Mouse (Mus musculus) spleen, embryonic (tissue): ENCODE measurements around the gene Ndufs2.

Experiments
- CTCF ChIA-PET: fragments of 350-600 bp; sonication (Branson Sonifier 250); formaldehyde crosslinking; loops from one replicate; lab custom pipeline; 2022; lab: Charles Lee

The Ndufs2 gene

DNA sequence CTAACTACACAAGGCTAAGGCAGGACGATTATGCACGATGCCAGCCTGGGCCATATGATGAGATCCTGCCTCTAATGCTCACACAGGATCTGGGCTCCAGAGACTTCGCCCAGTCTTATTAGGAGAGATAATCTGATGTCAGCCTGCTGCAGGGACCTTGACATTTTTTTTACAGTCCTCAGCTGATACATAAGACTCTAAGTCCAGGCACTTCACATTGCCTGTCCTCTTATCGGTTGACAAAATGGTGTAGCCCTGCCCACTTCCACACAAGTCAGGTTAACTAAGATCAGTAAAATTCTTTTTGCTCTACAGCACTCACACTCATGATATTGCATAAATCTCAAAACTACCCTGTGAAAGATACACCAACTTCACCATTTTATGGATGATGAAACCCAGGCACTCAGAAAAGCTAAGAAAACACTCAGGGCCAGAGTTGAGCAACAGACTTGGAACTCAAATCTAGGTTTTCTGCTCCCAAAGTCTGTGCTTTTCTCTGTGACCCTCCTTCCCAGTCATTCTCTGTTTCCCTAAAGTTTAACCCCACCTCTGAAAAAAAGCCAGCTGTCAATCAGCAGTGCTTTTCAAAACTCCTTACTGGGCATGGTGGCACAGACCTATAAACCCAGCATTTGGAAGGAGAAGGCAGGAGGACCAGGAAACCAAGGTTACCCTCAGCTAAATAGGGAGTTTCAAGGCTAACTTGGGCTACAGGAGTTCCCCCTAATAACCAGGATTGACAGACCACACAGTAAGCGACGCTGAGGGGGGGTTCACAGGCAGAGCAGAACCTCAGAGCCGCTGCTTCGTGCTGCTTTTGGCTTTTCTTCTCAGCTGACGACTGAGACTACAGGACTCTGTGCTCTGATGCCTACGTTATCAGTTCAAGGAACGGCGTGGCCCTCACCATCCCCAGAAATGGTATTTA, 18.1 kb downstream of the Ndufs2 start:
- CTCF ChIA-PET = no interaction called here

DNA sequence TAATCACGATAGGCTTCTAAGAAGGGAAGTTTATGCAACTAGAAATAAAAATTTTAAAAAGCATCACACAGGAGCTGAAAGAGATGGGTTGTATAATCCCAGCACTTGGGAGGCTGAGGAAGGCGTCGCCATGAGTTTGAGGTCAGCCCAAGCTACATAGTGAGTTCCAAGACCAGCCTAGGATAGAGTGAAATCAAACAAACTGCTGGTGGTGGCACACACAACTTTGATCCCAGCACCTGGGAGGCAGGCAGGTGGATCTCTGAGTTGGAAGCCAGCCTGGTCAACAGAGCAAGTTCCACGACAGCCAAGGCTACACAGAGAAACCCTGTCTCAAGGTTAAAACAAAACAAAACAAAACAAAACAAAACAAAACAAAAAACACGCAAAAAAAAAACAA, 18.8 kb downstream of the Ndufs2 start:
- CTCF ChIA-PET = no interaction called here

DNA sequence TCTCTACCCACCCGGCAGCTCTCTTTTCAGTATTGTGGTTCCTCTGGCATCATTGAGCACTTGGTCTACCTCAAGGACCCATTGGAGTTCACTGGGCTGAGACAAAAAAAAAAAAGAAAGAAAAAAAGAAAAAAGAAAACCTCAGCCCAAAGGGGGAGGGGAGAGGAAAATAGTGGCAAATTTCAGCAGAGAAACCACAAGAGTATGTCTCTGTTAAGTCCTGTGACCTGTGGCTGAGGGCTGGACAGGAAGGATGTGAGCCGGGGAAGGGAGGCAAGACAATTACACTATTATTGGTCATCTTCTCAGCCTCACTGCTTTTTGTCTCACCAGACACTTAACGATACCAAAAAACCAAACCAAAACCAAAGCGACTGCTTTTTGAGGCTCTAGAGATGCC, 19.3 kb downstream of the Ndufs2 start:
- CTCF ChIA-PET = no interaction called here

DNA sequence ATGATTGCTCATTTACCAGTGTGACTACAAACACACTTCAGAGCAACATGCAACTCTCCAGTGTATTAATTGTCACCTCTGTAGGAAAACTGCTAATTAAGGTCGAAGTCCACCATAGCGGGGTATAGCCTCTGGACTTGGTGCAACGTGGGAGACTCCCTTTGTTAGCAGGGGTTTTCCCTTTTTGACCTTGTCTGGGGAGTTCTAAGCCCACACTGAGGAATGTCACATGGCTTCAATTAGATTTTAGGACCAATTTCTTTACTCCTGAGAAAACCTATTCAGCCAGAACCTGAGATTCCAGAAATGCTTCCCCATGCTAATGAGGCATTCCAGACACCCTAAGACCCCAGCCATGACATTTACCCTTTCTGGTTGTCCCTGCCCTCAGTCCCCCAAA, 21.0 kb downstream of the Ndufs2 start:
- CTCF ChIA-PET = no interaction called here

DNA sequence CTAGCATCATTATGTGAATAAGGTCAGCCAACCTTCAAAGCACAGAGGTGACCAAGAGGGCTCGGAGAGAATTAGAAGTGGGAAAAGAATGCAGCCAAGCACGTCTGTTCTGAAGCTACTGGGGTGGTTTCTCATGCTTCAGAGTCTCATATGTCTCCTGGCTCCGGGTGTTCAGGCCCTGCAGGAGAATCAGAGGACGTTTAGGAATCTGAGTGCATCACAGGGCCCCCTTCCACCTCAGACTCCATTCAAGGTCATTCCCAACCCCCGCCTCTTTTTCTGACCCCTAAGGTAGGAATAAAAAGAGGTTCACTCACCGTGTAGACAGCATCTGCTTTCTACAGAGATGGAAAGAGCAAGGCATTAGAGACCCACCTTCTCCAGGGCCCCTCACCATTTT, 21.4 kb downstream of the Ndufs2 start:
- CTCF ChIA-PET = no interaction called here

DNA sequence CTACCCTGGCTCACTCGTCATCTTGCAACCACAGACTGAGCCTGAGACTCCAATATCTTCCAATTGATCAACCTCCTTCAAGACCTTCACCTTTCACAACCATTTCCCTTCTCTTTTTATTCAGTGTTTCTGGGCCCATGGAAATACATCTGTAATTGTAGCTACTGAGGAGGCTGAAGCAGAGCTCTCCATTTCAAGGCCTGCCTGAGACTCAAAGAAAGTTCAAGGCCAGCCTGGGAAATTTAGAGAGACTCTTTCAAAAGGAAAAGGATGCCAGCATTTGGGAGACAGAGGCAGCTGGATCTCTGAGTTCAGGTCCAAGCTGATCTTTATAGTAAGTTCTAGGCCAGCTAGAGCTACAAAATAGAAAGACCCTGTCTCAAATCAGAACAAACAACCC, 23.3 kb downstream of the Ndufs2 start:
- CTCF ChIA-PET = interaction anchor here (0.6 kb wide), 1 partner anchor 39 kb away, joined by 6 read pairs; no protein-coding TSS in a partner anchor

DNA sequence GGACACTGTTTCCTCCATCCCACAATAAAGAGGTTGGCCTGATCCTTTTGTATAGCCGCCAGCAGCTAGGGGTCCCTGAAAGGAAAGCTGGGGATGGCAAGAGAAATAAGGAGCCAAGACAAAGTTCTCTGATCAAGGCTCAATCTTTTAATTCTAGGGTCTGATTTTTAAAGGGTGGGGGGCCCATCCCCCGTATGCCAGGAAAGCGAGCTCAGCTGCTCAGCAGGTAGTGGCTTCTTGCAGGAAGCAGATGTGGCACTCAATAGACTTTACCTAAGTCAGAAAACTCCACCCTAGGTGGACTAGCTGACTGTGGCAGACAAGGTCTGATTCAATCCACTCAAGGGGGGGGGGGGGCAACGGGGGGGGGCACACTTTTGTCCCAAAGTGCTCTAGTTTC, 24.4 kb downstream of the Ndufs2 start:
- CTCF ChIA-PET = no interaction called here

DNA sequence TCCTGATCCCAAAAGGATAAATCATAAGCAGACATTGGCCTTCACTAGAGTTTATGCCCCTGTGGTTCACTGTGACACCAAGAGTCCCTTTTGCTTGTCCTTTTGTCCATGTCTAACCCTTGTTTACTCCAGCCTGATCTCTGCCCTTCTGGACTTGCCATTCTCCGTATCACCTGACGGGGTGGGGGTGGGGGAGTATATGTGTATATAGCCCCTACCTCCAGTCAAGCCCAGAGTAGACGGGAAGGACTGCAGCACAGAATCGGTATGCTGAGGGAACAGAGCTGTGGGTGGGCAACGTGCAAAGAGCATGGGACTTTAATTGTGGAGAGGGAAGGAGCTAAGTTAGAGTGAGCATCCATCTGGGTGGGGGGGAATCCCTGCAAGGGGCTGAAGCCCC, 26.3 kb downstream of the Ndufs2 start, which contains the start of gene Apoa2:
Gene Apoa2, plus strand, starts transcription at position 198 of the 400 bp plus-strand sequence.
- CTCF ChIA-PET = no interaction called here

DNA sequence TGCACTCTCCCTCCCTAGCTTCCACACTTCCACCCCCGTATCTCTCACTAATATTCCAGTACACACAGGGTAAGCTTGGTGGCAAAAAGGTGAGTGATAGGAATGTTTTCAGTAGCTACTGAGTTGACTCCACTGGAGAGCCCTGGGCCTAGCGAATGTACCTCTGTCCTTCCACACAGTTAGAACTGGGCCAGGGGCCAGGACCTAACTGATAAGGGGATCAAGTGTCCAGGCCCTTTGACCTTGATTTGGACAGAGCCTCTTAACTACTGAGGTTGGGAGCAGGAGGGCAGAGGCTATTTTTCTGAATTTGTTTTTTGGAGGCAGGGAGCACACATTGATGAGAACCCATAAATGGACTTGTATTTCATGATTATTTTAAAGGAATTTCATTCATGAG, 27.4 kb downstream of the Ndufs2 start:
- CTCF ChIA-PET = interaction anchor here (0.7 kb wide), 1 partner anchor 1033 kb away, joined by 4 read pairs; no protein-coding TSS in a partner anchor

DNA sequence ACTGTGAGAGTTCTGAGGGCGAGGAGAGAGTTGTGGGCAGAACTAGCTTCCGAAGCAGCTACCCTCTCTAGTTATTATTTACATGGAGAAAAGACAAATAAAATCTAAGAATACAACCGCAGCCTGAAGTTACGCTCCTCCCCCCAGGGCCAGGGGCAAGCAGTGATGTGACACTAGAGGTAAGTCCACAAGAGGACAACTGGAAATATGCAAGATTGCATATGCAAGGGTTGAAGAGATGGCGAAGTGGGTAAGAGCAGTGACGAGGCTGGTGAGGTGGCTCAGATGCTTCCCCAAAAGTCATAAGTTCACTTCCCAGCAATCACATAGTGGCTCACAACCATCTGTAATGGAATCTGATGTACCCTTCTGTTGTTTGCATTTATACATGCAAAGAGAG, 28.0 kb downstream of the Ndufs2 start:
- CTCF ChIA-PET = interaction anchor here (0.7 kb wide), 1 partner anchor 1033 kb away, joined by 4 read pairs; no protein-coding TSS in a partner anchor

DNA sequence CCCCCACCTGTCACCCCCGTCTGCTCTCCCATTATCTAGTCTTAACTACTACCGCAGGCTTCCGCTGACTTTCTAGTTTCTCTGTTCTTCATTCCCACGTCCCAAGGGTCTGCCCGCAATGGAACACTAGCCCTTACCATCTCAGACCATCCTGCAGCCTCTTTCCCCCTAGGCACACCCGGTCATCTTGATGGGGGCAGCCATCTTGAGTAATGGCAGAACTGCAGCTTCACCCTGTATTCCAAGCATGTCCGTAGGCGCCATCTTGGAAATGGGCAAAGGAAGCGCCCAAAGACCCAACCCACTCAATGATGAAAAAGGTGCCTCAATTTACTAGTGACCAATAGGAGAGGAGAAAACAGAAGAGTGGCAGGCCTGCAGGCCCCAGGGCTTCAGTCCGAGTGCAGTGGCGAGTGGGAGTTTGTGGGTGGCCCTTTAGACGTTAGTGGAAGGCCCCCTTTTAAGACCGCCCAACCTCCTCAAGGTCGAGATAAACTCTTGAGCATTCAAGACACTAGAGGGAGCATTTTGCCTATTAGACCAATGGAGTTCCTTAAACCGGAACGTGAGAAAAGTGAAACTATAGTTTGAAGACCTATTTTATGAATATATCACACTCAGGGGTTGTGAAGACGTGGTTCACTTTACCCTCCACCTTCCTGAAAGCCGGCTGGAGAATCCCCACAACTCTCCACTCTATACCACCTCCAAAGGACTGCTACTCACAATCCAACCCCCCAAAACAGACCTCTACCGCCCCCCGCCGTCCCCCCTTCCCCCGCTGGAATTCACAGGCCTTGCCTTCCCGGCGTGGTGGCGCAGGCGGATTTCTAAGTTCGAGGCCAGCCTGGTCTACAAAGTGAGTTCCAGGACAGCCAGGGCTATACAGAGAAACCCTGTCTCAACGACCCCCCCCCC, 28.7 kb downstream of the Ndufs2 start, which contains the start of gene Tomm40l:
Gene Tomm40l, minus strand, starts transcription at position 277 of the 918 bp plus-strand sequence.
- CTCF ChIA-PET = no interaction called here

DNA sequence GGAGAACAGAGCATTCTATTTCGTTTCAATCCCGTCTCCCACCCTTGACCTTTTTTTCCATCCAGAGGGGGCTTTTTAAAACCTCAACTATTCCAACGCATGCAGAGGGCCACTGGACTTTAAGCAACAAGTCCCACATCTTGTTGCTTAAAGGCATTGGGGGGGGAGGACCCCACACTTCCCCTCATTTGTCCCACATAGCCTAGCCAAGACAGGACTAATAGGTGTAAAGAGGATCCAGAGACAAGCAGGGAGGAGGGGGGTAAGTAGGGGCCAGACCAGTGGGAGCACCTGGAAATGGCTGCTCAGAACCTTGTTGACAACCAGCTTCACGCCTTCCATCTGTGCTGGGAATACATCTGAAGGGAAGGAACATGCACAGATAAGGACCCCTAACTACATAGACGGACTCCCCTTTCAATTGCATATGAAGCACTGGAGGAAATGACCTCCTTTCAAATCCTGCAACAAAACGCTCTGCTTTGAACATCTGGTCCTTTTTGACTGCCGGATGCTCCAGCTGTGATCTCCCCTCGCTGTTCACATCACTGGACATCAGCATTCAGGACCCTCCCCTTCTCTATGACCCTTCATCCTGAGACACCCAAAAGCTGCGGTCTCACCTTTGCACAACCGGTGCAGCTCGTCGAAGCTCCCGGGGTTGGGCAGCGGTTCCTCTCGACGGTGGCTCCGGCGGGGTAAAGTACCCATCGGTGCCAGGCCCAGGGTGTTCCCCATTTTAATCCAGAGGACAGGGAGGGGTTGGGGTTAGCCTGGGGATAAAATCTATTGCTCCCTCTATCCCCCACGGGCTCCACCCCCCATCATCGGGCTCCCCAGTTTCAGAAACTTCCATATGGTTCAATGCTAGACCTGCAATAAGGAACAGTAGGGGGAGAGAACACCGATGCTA, 29.7 kb downstream of the Ndufs2 start:
- CTCF ChIA-PET = interaction anchor here (0.6 to 1.0 kb wide), 3 partner anchors 26 to 81 kb away, joined by 3 read pairs; no protein-coding TSS in a partner anchor

DNA sequence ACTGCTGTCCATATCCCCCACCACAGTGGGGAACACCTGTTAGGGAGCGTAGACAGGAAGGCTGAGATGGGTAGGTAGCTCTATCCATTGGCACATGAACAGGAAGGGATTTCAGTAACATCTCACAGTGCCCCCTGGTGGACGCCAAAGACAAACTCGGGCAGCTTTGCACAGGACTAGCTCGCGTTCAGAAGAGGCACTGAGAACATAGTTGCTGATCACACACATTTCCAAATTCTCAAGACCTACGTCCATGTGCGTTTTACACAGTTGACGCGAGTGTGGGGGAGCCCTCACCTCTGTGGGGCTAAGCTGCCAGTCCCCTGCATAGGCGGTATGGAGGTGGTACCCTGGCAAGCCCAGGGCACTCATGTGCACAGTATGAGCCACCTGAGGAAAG, 30.3 kb downstream of the Ndufs2 start:
- CTCF ChIA-PET = interaction anchor here (0.8 to 1.0 kb wide), 2 partner anchors 27 to 81 kb away, joined by 3 read pairs; no protein-coding TSS in a partner anchor

DNA sequence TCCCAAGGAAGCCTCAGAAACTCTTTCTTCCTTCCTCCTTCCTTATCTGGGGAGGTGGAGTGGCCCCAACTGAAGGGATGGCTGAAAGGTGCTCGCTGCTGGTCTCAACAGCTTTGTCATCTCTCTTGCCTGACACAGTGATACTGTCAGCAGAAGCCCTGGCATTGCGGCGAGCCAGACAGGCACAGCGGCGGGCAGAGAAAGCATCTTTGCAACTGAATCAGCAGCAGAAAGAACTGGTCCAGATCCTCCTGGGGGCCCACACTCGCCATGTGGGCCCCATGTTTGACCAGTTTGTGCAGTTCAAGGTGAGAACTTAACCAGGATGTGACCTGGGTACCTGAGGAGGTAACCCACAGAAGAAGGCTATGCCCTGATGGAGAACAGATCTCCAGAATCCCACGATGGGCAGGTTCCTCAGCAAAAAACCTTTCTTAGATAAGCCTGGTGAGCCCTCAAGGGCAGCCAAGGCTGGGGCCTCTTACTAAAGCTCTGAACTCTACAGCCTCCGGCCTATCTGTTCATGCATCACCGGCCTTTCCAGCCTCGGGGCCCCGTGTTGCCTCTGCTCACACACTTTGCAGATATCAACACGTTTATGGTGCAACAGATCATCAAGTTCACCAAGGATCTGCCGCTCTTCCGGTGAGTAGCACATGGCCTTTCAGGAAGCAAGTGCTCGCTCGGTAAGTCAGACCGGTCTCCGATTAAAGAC, 34.8 kb downstream of the Ndufs2 start:
- CTCF ChIA-PET = interaction anchor here (0.6 kb wide), 1 partner anchor 356 kb away, joined by 3 read pairs; no protein-coding TSS in a partner anchor

DNA sequence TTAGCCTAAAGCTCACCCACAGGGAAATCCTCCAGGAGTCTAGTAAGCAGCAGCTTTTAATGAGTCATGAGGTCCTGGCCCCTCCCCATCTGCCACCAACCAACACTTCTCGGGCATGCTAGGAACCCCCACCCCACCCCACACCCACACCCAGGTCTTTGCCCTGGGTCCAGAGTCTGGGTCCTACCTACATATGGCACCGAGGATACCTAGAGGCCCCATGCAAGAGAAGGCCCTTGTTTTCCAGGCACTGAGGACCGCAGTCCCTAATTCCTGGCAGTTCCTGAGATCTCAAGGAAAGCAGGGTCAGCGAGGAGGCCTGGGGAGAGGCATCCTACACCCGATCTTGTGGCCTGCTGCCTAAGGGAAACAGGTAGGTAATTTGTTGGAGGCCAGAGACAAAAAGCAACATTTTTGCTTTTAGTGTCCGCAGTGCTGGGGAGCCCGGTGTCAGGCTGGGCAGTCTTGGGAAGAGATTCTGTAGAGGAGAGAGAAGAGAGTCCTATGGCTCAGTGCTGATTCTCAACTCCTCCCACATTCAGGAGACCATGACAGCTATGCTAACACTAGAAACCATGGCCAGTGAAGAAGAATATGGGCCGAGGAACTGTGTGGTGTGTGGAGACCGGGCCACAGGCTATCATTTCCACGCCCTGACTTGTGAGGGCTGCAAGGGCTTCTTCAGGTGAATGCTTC, 37.2 kb downstream of the Ndufs2 start, which contains the start of gene Nr1i3:
Gene Nr1i3, plus strand, starts transcription at position 170 of the 696 bp plus-strand sequence.
- CTCF ChIA-PET = interaction anchor here (0.6 kb wide), 2 partner anchors 14 to 600 kb away, joined by 3 read pairs; no protein-coding TSS in a partner anchor

DNA sequence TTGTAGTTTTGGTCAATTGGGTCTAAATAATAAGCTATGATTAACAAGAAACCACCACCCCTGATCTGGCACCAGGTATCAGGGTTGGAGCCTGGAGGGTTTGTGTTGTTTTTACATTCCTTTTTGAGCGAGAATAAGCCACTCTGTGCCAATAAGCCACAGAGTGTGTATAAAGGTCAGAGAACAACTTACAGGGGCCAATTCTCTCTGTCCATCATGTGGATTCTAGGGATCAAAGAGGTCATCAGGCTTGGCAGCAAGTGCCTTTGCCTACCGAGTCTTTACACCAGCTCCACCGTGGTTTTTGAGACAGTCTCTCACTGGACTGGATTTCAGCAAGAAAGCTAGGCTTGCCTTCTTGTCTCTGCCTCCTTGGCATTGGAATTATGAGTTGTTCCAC, 38.3 kb downstream of the Ndufs2 start:
- CTCF ChIA-PET = no interaction called here

DNA sequence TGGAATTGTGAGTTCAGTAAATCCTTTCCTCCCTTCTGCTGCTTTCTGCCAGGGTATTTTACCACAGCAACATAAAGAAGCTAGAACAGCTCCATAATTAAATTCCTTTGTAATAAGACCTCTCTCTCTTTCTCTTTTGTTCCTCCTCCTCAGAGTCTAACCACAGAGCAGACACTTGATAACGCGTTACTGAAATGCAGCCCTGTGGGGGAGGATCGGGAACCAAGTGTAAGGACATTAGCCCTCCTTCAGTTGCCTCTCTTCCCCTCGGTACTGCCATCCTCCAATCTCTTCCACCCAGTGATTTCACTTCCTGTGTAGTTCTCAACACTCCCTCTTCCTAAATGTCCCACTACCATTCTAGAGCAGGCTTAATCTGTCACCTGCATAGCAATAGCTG, 41.8 kb downstream of the Ndufs2 start:
- CTCF ChIA-PET = no interaction called here

DNA sequence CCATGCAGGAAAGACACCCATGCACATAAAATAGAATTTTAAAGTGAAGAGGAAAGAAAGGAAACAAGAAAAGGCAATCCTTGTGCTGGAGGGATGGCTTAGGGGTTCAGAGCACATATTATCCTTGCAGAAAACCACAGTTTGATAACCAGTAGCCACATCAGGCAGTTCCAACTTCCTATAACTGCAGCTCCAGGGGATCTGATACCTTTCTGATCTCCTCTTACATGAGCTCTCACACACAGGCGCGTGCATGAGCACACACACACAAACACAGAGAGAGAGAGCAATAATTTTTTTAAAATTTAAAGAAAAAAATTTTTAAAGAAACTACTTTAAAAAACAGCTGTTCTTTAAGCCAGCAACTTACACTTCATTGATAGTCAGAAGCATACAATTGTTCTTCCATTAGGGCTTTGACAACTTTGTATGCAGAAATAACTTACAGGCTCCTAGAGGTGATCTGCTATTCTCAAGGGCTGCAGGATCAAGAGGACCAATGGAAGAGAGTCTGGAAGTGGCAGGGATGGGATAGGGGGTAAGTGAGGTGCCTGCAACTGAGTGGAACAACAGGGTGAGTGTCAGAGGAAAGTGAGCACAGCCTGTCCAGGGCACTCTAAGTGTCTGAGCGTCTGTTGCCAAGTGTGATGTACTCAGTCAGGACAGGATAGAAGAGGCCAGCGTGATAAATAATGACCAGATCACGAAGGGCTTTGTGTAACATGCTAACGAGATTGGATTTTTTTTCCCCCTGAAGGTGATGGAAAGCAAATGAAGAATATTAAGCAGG, 45.3 kb downstream of the Ndufs2 start:
- CTCF ChIA-PET = interaction anchor here (0.6 kb wide), 1 partner anchor 79 kb away, joined by 3 read pairs; no protein-coding TSS in a partner anchor
